Mouse (Mus musculus) E14TG2a.4 (cell line): ENCODE measurements around the gene Ube2l3.
A peak's percentile ranks its signal among the peaks of the same experiment; 100 is the strongest.

Source experiments
- H3K27me3 ChIP-seq: 2 replicates; pipeline ENCODE4 v1.6.1; 2014; ENCODE audit warnings: low read length, control low read depth; ENCODE audit not compliant: insufficient read depth
- H3K36me3 ChIP-seq: 2 replicates; pipeline ENCODE4 v1.6.1; 2014; ENCODE audit warnings: low read length, control low read depth; ENCODE audit not compliant: insufficient read depth
- H3K4me1 ChIP-seq: replicated peaks from 2 replicates; pipeline ENCODE4 v1.6.1; 2014; ENCODE audit warnings: low read depth, low read length, control low read depth
- H3K4me3 ChIP-seq: replicated peaks from 2 replicates; pipeline ENCODE4 v1.5.1; 2014; ENCODE audit warnings: mild to moderate bottlenecking, low read length
- H3K9me3 ChIP-seq: 2 replicates; pipeline ENCODE4 v1.6.1; 2014; ENCODE audit warnings: low read length, control low read depth
- CTCF ChIP-seq: conservative IDR thresholded peaks from 2 replicates; pipeline ENCODE4 v1.5.1; 2014; ENCODE audit warnings: low read length
- NANOG ChIP-seq: IDR thresholded peaks from 2 replicates; pipeline ENCODE4 v1.6.1; 2014; ENCODE audit warnings: borderline replicate concordance, low read length, mixed read lengths
- POU5F1 ChIP-seq: IDR thresholded peaks from 2 replicates; pipeline ENCODE4 v1.6.1; 2014; ENCODE audit warnings: low read length, borderline replicate concordance

Ube2l3 gene

DNA sequence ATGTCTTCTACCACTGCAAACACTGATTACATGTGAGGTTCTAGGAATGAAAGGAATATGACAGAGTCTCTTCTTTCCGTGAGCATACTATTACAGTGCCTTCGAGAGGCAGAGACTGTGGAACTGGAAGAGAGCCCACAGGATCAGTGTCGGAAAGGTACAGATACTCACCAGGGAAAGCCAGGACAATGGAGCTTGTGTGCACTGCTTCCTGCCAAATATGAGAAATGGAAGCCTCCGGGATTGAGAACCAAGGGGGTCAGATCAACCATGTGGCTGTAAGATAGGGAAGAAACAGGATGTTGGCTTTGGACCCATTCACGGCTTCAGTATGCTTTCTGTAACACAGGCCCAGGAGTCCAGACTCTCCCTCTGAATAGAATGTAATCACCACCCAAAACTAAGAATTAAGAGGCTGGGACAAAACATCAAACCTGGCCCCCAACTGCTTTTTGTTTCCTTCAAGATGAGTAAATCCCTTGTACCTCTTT is 85.1 kb downstream of the Ube2l3 start:
- no peak for TF ChIP-seq POU5F1
- H3K36me3 ChIP-seq, result peaks cover 96% of the 10 kb centered on the region
- H3K4me1 ChIP-seq, result peaks cover 39% of the 10 kb centered on the region
- no peaks in the 10 kb centered on the region for H3K9me3 ChIP-seq
- no peak overlapping the region for H3K4me3 ChIP-seq
- no peaks in the 10 kb centered on the region for H3K27me3 ChIP-seq

DNA sequence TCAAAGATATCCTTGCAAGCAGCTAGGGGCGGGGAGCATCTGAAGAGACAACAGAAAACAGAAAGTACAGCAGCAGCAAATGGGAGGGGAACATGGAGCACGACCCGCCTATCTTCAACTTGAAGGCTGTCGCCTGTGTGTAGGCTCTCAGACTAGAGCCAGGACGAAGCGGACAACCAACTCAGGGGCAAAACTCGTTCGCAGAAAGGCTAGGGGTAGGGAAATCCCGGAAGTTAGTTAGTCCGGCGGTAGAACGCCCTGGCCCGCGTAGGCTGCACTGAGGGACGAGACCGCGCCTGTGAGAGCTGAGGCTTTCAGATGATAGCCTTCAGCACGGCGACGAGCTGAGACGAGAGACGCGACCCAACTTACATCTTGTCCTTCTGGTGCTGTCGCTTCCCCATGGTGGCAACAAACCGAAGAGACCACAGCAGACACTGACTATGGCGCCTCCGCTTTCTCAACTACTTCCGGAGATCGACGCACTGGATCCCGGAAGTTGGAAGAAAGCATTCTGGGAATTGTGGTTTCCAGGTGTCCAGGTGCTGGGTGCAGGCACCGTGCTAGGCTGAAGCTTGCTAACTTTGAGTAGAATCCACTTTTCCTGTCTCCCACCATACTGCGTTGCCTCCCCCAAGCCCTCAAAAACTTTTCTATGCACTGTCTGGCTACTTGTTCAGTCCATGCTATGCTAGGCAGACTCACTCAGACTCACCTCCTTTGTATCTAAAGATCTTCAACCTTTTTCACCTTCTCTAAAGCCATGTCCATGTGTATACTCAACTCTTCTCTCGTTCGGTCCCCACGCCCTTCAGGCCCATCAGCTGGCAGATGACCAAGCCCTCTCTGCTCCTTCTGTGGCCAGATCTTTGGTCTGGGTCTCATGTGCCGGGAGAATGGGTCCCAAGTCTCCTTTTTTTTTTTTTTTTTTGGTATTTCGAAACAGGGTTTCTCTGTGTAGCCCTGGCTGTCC is 91.4 kb downstream of the Ube2l3 start, which contains the start of gene Ppil2:
TSS of gene Ppil2 (minus strand) at position 487 of the 973 bp plus-strand sequence.
- Histone ChIP-seq H3K36me3 (peaks cover 73% of the 10 kb centered on the region), H3K27me3 (no peaks in the 10 kb centered on the region), H3K4me3 (peak within 1 kb of the TSS; percentile 92), H3K9me3 (no peaks in the 10 kb centered on the region), H3K4me1 (peaks cover 24% of the 10 kb centered on the region)
- TF ChIP-seq CTCF (no peak), POU5F1 (no peak), NANOG (no peak)

DNA sequence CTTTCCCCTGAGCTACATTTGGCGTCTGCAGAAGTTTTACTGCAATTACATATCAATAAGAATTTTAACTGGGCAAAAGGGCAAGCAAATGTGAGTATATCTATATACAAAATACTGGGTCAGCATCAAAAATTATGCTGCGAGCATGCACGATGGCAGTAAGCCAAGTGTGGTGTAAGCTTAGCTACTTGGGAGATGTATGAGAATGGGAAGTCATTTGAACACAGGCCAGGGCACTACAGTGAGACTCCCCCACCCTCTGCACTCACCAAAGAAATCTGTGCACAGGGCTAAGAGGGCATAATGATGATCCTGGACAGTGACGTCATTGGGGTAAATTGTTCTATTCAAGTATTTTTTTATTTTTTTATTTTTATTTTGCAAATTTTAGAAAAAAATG is 97.8 kb downstream of the Ube2l3 start:
- Histone ChIP-seq H3K9me3 (no peaks in the 10 kb centered on the region), H3K27me3 (no peaks in the 10 kb centered on the region), H3K36me3 (peaks cover 94% of the 10 kb centered on the region), H3K4me3 (no peak overlapping the region), H3K4me1 (peaks cover 18% of the 10 kb centered on the region)
- TF ChIP-seq NANOG (no peak), CTCF (no peak), POU5F1 (no peak)

- H3K4me1 ChIP-seq, result peaks cover 12% of the 10 kb centered on the region; the same call in 1 of the 2 replicates
- H3K4me3 ChIP-seq, result no peak overlapping the region
- peaks cover 93% of the 10 kb centered on the region for H3K36me3 ChIP-seq
- H3K9me3 ChIP-seq, result no peaks in the 10 kb centered on the region
- no peaks in the 10 kb centered on the region for H3K27me3 ChIP-seq
- no peak for TF ChIP-seq NANOG
- TF ChIP-seq POU5F1, result no peak
- no peak for TF ChIP-seq CTCF
These were observed 99.7 kb downstream of the Ube2l3 start for GRCm38 (mm10) chr16:17102630-17103220.
